Mouse (Mus musculus) T-helper 1 cell (primary cell): Measurements from ENCODE around the gene Lin37.

Experiments
- in situ Hi-C: fragments of 300-600 bp; cut with MboI, MseI; formaldehyde crosslinking; loops from one replicate; pipeline ENCODE4 v1.15.1; 2025; ENCODE audit warnings: high pct_unique_total_duplicates

Gene Lin37

GRCm38 (mm10) chr7:30559443-30559954 lies at the start of gene Lin37:
Gene Lin37, minus strand, starts transcription at chr7:30559838.
- in situ Hi-C loops = no loop called here

DNA sequence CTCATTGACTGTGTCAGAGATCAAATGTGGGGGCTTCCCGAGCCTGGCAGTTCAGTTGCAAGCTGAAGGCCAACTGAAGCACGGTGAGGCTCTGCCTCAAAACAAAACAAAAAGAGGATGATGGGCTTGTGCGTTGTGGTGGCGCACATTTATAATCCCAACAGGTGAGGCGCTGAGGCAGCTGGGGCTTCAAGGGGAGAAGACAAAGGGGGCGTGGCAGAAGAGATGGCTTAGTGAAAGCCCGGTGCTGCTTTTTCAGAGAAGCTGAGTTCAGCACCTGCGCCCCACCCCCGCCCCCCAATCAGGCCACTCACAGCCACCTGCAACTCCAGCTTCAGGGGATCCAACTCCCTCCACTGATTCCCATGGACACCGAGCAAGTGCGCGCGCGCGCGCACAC lies 48.8 kb upstream of the Lin37 start:
- in situ Hi-C loops = no loop called here

DNA sequence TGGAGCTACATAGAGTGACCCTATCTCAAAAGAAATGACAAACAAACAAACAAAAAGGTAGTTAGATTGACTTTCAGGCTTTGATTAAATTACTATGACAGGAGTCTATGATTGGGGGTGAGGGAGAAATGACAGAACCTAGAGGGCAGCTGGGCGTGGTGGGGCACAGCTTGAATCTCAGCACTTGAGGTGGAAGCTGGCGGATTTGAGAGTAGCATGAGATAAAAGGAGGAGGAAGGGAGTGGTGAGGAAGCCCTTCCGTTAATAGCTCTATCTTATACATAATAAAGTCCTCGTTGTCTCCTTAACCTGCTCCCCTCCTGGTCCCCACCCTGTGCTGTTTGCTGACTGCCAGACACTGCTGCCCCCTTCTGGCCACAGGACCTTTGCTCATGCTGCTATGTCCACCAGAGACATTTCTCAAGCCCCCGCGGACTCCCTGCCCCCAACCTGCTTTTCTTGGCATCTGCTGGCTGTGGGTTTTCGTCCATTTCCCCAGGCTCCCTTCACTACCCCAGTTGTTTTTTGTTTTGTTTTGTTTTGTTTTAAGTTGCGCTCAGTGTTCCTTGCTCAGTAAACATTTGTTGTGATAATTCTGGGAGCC lies 48.2 kb upstream of the Lin37 start:
- in situ Hi-C loops = no loop called here

DNA sequence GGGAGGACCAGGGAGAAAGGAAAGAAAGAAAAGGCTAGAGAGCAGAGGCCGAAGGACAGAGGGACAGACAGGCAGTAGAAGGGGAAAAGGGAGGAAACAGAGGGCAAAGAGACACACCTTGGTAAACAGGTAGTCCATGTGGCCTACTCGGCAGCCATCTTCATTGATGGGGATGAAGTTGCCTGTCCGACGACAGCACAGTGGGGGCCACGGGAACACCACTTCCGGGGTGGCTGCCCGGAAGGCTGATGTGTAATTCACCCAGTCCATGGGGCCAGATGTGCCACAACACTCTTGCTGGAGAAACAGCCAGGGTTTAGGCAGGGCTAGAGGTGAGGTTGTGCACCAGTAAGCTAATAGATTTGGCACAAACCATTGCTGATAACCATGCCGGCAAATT lies 45.3 kb upstream of the Lin37 start:
- in situ Hi-C loops = no loop called here

GRCm38 (mm10) chr7:30604424-30604823 lies 44.8 kb upstream of the Lin37 start:
- in situ Hi-C loops = no loop called here

GRCm38 (mm10) chr7:30602583-30602982 lies 42.9 kb upstream of the Lin37 start:
- in situ Hi-C loops = no loop called here

- in situ Hi-C loops = no loop called here
Observed at GRCm38 (mm10) chr7:30600651-30601050, 41.0 kb upstream of the Lin37 start.

GRCm38 (mm10) chr7:30599933-30600353 lies 40.3 kb upstream of the Lin37 start:
- in situ Hi-C loops = loop anchor here (5.0 kb wide), 1 partner anchor 823 kb away; no protein-coding TSS in a partner anchor

GRCm38 (mm10) chr7:30598786-30599185 lies 39.1 kb upstream of the Lin37 start, which contains the start of gene Zbtb32:
Gene Zbtb32, minus strand, starts transcription at chr7:30598909.
- in situ Hi-C loops = loop anchor here (5.0 kb wide), 1 partner anchor 821 kb away; no protein-coding TSS in a partner anchor

DNA sequence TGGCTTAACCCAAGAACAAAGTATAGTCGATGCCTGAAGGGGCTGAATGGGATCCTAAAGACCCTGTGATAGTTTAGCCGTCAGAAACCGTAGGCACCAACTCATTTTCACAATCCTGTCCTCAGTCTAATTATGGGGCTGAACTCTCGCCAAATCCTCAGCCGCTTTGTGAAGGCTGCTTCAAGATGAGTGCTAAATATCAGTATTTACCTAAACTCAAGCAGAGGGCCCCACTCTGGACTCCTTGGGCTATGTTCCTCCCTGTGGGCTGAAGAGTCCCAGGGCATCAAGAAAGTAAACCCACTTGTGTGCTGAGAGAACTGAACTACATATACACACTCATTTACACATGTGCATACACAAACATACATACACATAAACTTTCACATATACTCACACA lies 37.2 kb upstream of the Lin37 start:
- in situ Hi-C loops = loop anchor here (5.0 kb wide), 1 partner anchor 820 kb away; no protein-coding TSS in a partner anchor

- in situ Hi-C loops = loop anchor here (5.0 kb wide), 1 partner anchor 819 kb away; no protein-coding TSS in a partner anchor
Observed at GRCm38 (mm10) chr7:30596093-30596492, 36.5 kb upstream of the Lin37 start.

DNA sequence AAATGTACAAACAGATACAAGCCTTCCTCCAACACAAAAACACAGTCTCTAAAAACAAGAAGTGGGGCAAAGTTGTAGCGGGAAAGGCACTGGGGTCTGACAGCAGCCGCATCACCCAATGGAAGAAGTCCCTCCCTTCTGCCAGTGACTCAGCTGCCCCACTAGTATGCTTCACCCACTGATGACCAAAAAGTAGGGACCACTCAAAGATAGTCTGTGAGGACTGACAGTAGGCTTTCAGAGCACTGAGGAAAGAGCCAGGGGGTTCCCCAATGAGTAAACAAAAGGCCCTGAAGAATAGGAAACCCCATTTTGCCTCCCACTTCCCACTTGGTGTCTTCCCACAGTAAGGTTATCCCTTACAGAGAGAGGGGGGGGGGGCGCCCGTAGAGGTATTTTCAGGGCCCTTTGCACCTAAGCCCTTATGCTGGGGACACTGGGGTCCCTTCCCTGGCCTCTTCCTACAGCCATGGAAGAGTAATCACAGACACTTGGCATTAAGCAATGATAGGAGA lies 34.9 kb upstream of the Lin37 start:
- in situ Hi-C loops = loop anchor here (5.0 kb wide), 1 partner anchor 817 kb away; no protein-coding TSS in a partner anchor

GRCm38 (mm10) chr7:30593579-30594509 lies 34.2 kb upstream of the Lin37 start:
- in situ Hi-C loops = no loop called here

DNA sequence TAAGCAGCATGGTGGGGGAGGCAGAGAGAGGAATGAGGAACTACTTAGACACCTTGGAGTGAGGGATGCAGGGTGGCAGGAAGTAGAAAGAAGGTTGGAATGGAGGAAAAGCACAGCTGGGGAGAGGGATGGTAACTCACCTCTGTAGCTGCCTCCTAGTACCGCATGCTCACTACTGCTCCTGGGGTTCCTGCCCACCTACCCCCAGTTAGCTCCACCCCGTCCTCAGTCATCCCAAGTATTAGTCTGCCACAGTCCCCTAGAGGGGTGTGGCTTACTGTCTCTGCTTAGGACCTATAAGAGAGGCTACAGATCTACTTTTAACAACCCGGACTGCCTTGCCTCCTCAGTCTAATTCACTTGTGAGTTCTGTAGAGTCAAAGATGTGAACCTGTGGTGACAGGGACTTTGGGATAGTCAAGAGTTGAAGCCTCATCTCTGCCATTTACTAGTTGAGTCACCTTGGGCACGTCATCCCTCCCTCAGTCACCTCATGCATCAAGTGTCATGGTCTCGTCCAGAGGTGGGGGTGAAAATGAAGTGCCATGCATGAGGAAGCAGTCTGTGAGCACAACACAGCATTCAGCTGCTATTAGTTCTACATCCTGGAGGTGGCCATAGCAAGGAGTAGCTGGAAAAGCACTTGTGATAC lies 33.3 kb upstream of the Lin37 start:
- in situ Hi-C loops = no loop called here

GRCm38 (mm10) chr7:30591605-30591951 lies 31.9 kb upstream of the Lin37 start:
- in situ Hi-C loops = no loop called here

- in situ Hi-C loops = no loop called here
Observed at GRCm38 (mm10) chr7:30590927-30591604, 31.4 kb upstream of the Lin37 start.

- in situ Hi-C loops = no loop called here
Observed at GRCm38 (mm10) chr7:30589435-30590301, 30.0 kb upstream of the Lin37 start.

DNA sequence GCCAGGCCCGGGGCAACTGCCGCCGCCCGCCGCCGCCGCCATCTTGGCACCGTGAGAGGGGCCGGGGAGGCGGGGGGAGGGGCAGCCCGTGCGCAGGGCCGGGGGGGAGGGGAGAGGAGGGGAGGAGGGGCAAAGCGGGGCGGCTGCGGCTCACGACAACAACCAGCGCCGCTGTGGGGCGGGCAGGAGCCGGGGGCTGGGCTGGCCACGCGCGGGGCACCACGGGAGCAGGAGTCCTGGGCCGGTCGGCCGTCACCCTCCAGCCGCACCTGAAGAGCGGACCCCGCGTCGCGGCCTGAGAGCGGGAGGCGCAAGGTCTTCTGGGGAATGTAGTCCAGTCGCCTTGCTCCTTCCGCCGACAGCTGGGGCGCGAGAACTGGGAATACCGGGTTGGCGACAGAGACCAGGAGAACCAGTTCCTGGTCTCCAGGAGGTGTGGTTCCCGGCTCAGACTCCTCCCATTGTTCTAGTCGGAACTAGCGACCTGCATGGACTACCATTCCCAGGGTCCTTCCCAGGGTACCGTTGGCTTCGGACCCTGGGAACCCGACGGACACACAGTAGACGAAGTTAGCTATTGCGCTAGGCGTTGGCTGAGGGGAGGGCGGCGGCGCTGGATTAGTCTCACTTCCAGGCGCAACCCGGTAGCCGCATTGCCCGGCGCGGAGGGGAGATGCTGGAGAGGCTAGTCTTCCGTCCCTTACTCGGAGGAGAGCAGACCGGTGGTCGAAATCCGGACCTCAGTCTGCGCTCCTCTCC lies 29.2 kb upstream of the Lin37 start, which contains the start of gene Kmt2b:
Kmt2b (minus strand) TSS at position 51 of the 759 bp plus-strand sequence.
- in situ Hi-C loops = no loop called here
